In the genomic region with DNA sequence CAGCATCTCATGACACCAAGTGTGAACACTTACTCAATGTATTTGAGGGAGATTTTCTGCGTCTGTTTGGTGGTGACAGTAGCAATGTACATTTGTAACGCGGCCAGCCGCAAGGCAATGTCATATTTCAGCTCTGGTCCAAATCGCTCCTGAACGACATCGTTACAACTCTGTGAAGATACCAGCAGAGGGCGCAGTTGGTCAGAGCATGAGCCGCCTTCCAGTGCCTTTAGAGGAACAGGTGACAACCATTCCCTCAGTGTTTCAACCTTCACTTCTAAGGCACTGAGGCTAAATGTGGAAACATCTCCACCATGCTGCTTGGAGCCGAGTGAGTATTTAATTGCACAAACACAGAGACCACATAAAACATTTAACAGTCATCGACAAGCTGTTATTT, we compare ENCODE assay signal across 9 mouse cellular contexts.
DNase-seq lines count a peak whose midpoint lies in the region; ATAC-seq and TF ChIP-seq lines count a peak whose summit lies in the region.
"Had no signal": no experiment of that assay in that cellular context is flagged by ENCODE, and none has a peak within 500 bp of the region (broad histone marks: within the 10 kb centered on the region; RNA-seq: fewer than 3 reads in every experiment).

No protein-coding gene starts in this region.

- H3K4me1 ChIP-seq in cortical plate, adult 2 months (ENCODE audit: control insufficient read depth, insufficient read depth, low read length): no peaks in the 10 kb centered on the region
- H3K4me1 ChIP-seq: heart, embryonic 15.5 days had no signal

- TF ChIP-seq POLR2A in cortical plate, adult 2 months (IDR thresholded peaks at IDR 0.05; ENCODE audit: extremely low read depth, insufficient read depth, low read length): no peak

- H3K27ac ChIP-seq in cortical plate, adult 2 months (ENCODE audit: insufficient read depth, low read length): no peak overlapping the region
- H3K27ac ChIP-seq: heart, embryonic 15.5 days had no signal

- no peak overlapping the region for H3K4me3 ChIP-seq in cortical plate, adult 2 months (ENCODE audit: insufficient read depth, low read length)
- H3K4me3 ChIP-seq: heart, embryonic 15.5 days had no signal

- peak; percentile 45 for ATAC-seq in CD4-positive, CD25-positive, alpha-beta regulatory T cell, adult 4 months
- peak; percentile 82 to 89 for ATAC-seq in hematopoietic stem cell, adult 5-6 weeks (replicated peaks in 1 of 2; ENCODE audit: insufficient read depth in 1 of 2, low FRiP score in 2 of 2, low TSS enrichment in 1 of 2, low read depth in 1 of 2, poor library complexity in 2 of 2, severe bottlenecking in 2 of 2)

- peak; percentile 73 for TF ChIP-seq CTCF in cortical plate, adult 2 months (IDR thresholded peaks at IDR 0.05; ENCODE audit: extremely low read depth, insufficient read depth, low read length)

- DNase-seq in adipocyte (ENCODE audit: low spot score): peak; percentile 53
- peak; percentile 29 for DNase-seq in layer of hippocampus, adult 11-12 months (ENCODE audit: low spot score)
- DNase-seq in lung, postnatal 10 days: peak; percentile 45
- DNase-seq in retina, embryonic 14.5 days (ENCODE audit: low spot score): peak; percentile 79
- DNase-seq in urinary bladder, postnatal 36 days (ENCODE audit: low spot score in 2 of 2): peak; percentile 5 to 30

Comparison
In these comparisons a context has a peak if more than half of its experiments do, and no peak if none do; other contexts are left out.
1. DNase-seq: peak in every context shown above with its lines; median percentile 79 in retina, embryonic 14.5 days; 53 in adipocyte; 45 in lung, postnatal 10 days; 29 in layer of hippocampus, adult 11-12 months; 18 in urinary bladder, postnatal 36 days.